Mouse (Mus musculus) neural tube, embryonic 10.5 days (tissue): ENCODE measurements around the gene Csrp2.
A peak's percentile ranks its signal among the peaks of the same experiment; 100 is the strongest.

Experiments used
- DNase-seq: peaks from one replicate; pipeline ENCODE4 v3.0.0-alpha.2; 2017; ENCODE audit warnings: low spot score; ENCODE audit errors: extremely low spot score

Gene Csrp2

GRCm38 (mm10) chr10:110919531-110920343, at the start of gene Csrp2:
Csrp2 (plus strand) TSS chr10:110919789.
- DNase-seq = peak; percentile 92

GRCm38 (mm10) chr10:110874853-110875252, 44.7 kb upstream of the Csrp2 start:
- DNase-seq = no peak

- DNase-seq = no peak
Observed at GRCm38 (mm10) chr10:110876956-110877355, 42.6 kb upstream of the Csrp2 start.

- no peak for DNase-seq
Observed at GRCm38 (mm10) chr10:110877851-110878250, 41.7 kb upstream of the Csrp2 start.

- no peak for DNase-seq
Observed at GRCm38 (mm10) chr10:110878641-110879040, 40.9 kb upstream of the Csrp2 start.

GRCm38 (mm10) chr10:110879426-110880066, 40.0 kb upstream of the Csrp2 start:
- DNase-seq = peak; percentile 41

GRCm38 (mm10) chr10:110881346-110881745, 38.2 kb upstream of the Csrp2 start:
- no peak for DNase-seq

GRCm38 (mm10) chr10:110882701-110883100, 36.9 kb upstream of the Csrp2 start:
- DNase-seq = no peak

- no peak for DNase-seq
Observed at GRCm38 (mm10) chr10:110890656-110891272, 28.8 kb upstream of the Csrp2 start.

- DNase-seq = no peak
Observed at GRCm38 (mm10) chr10:110899744-110900501, 19.7 kb upstream of the Csrp2 start.

GRCm38 (mm10) chr10:110903862-110904261, 15.7 kb upstream of the Csrp2 start:
- DNase-seq = no peak

GRCm38 (mm10) chr10:110916666-110917344, 2.8 kb upstream of the Csrp2 start:
- DNase-seq = no peak

GRCm38 (mm10) chr10:110917521-110917920, 2.1 kb upstream of the Csrp2 start:
- DNase-seq = no peak

GRCm38 (mm10) chr10:110918414-110919391, 886 bp upstream of the Csrp2 start:
- peak; percentile 63 for DNase-seq

- DNase-seq = no peak
Observed at GRCm38 (mm10) chr10:110920368-110920950, 870 bp downstream of the Csrp2 start.

- DNase-seq = no peak
Observed at GRCm38 (mm10) chr10:110921890-110922289, 2.3 kb downstream of the Csrp2 start.

GRCm38 (mm10) chr10:110922612-110923011, 3.0 kb downstream of the Csrp2 start:
- no peak for DNase-seq

GRCm38 (mm10) chr10:110927491-110927890, 7.9 kb downstream of the Csrp2 start:
- DNase-seq = no peak

GRCm38 (mm10) chr10:110929756-110930155, 10.2 kb downstream of the Csrp2 start:
- no peak for DNase-seq
